In genomic region chr7:138907043-138907442, GRCm38 (mm10) we compare ENCODE assay signal across 8 mouse cellular contexts. TPM values are rescaled to one million over a fixed set of nuclear protein-coding genes. Genes with fewer than 3 reads are reported as not detected.
DNase-seq lines count a peak whose midpoint lies in the region; ATAC-seq lines count a peak whose summit lies in the region.

No protein-coding gene starts in this region.

- peaks cover 36% of the 10 kb centered on the region for H3K4me1 ChIP-seq in intestine, embryonic 14.5 days (replicated peaks; ENCODE audit: control insufficient read depth, insufficient read depth, low read length)
- H3K4me1 ChIP-seq in liver, embryonic 12.5 days, result peaks cover 64% of the 10 kb centered on the region

- H3K27me3 ChIP-seq in intestine, embryonic 14.5 days (replicated peaks; ENCODE audit: control insufficient read depth, insufficient read depth, low read length), result no peaks in the 10 kb centered on the region
- no peaks in the 10 kb centered on the region for H3K27me3 ChIP-seq in liver, embryonic 12.5 days (replicated peaks)

- no peaks in the 10 kb centered on the region for H3K9me3 ChIP-seq in intestine, embryonic 14.5 days (ENCODE audit: control insufficient read depth, low read length)
- H3K9me3 ChIP-seq in liver, embryonic 12.5 days (replicated peaks), result no peaks in the 10 kb centered on the region

- peak overlapping the region; percentile 29; the same call in 1 of the 2 replicates for H3K9ac ChIP-seq in intestine, embryonic 14.5 days (ENCODE audit: low read length)
- H3K9ac ChIP-seq in liver, embryonic 12.5 days, result peak overlapping the region; percentile 36; the same call in 1 of the 2 replicates

- H3K4me2 ChIP-seq in intestine, embryonic 14.5 days (ENCODE audit: low read length), result peak overlapping the region; percentile 53
- H3K4me2 ChIP-seq in liver, embryonic 12.5 days, result peak overlapping the region; percentile 94

- 7% methylated on average over 7 of the region's 7 CpGs for WGBS in intestine, embryonic 14.5 days
- 10% methylated on average over 7 of the region's 7 CpGs for WGBS in liver, embryonic 12.5 days (ENCODE audit: insufficient replicate concordance)

- no peaks in the 10 kb centered on the region for H3K36me3 ChIP-seq in intestine, embryonic 14.5 days (ENCODE audit: control insufficient read depth, insufficient read depth, low read length)
- H3K36me3 ChIP-seq in liver, embryonic 12.5 days, result 0 out of 2 replicates have a peak, but pooled peaks cover 6% of the 10 kb centered on the region

- ATAC-seq in intestine, embryonic 14.5 days (replicated peaks; ENCODE audit: low FRiP score, low TSS enrichment, low read depth), result 0 out of 2 replicates have a peak, but pooled peaks have one; percentile 26
- peak; percentile 56 for ATAC-seq in liver, embryonic 12.5 days

- peak; percentile 29 for DNase-seq in ovary, adult 18-20 months (ENCODE audit: low spot score)
- no peak for DNase-seq in ovary, postnatal 14 days (ENCODE audit: low spot score)
- peak; percentile 27 to 39 for DNase-seq in cerebellum, postnatal 10 days
- peak; percentile 17 for DNase-seq in gastrocnemius, postnatal 10 days
- peak; percentile 69 for DNase-seq in intestine, embryonic 14.5 days (ENCODE audit: low spot score)
- peak; percentile 41 for DNase-seq in neural tube, embryonic 10.5 days (ENCODE audit: extremely low spot score, low spot score)
- no peak for DNase-seq in thymus, postnatal 14 days

- peak overlapping the region; percentile 85 for H3K4me3 ChIP-seq in intestine, embryonic 14.5 days (ENCODE audit: low read depth, low read length)
- peak overlapping the region; percentile 85 for H3K4me3 ChIP-seq in liver, embryonic 12.5 days

- H3K27ac ChIP-seq in intestine, embryonic 14.5 days (ENCODE audit: low read depth), result peak overlapping the region; percentile 64
- H3K27ac ChIP-seq in liver, embryonic 12.5 days, result peak overlapping the region; percentile 63

RNA-seq across cellular contexts. Expression of gene Bnip3, which starts 2.3 kb away (rescaled TPM):
- total RNA-seq in gastrocnemius, postnatal 10 days (2021), result 10 to 100 TPM; 77.2 to 79.1 TPM
- polyA plus RNA-seq in intestine, embryonic 14.5 days (2014; fragmentation: Nextera tagmentation; extraction: Ambion mirVana), result 173 and 179 TPM in 2 replicates
- 81.0 and 81.8 TPM in 2 replicates for polyA plus RNA-seq in liver, embryonic 12.5 days (2016; fragmentation: Nextera tagmentation; extraction: Ambion mirVana)

RNA-seq across cellular contexts. Expression of gene Jakmip3, which starts 33.5 kb away (rescaled TPM):
- total RNA-seq in gastrocnemius, postnatal 10 days (2021), result under 1 TPM in 1 of 2 experiments, not detected in 1; 0.16 TPM
- 0.46 and 0.47 TPM in 2 replicates for polyA plus RNA-seq in intestine, embryonic 14.5 days (2014; fragmentation: Nextera tagmentation; extraction: Ambion mirVana)
- polyA plus RNA-seq in liver, embryonic 12.5 days (2016; fragmentation: Nextera tagmentation; extraction: Ambion mirVana), result 0.05 TPM in 2 replicates

Comparison
In these comparisons a context has a peak if more than half of its experiments do, and no peak if none do; other contexts are left out.
1. DNase-seq: peak in ovary, adult 18-20 months (single experiment), cerebellum, postnatal 10 days (2 of 2), gastrocnemius, postnatal 10 days (single experiment), intestine, embryonic 14.5 days (single experiment) and neural tube, embryonic 10.5 days (single experiment); none in ovary, postnatal 14 days (single experiment) and thymus, postnatal 14 days (single experiment).